Mouse (Mus musculus) testis, postnatal 14 days (tissue): ENCODE measurements around the gene Trappc1.

Experiments
- DNase-seq: peaks from one replicate; pipeline ENCODE4 v3.0.0; 2021; ENCODE audit warnings: low spot score

The Trappc1 gene

DNA sequence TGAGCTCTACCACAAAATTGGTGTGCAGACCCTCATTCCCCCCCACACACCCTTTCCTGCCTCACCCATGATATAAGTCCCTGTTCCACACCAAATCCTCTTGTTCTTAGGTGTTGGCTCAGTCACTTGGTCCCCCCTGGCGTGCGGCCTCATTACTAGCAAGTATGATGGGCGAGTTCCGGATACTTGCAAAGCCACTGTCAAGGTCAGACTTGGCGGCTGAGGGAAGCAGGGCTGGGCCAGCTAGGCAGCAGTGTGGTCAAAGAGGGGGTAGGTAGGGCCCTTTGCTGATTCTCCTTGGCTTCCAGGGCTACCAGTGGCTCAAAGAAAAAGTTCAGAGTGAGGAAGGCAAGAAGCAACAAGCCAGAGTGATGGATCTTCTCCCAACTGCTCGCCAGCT lies 7.4 kb downstream of the Trappc1 start:
- no peak for DNase-seq

GRCm38 (mm10) chr11:69331929-69332405 lies 8.2 kb downstream of the Trappc1 start:
- DNase-seq = peak; percentile 80

- no peak for DNase-seq
These were observed 9.0 kb downstream of the Trappc1 start for GRCm38 (mm10) chr11:69332713-69333253.

DNA sequence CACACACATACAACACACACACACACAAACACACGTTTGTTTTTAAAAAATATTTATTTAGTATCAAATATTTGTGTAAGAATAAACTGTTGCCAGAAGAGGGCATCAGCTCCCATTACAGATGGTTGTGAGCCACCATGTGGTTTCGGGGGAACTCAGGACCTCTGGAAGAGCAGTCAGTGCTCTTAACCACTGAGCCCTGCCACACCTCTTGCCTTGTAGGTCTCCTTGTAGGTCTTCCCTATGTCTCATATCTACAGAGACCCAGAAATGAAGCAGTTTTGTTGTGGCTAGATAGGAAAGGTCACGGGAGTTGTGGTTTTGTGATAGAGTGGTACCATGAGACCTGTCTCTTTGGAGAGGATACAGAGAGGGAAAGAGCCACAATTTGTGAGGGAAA lies 10.1 kb downstream of the Trappc1 start:
- no peak for DNase-seq

DNA sequence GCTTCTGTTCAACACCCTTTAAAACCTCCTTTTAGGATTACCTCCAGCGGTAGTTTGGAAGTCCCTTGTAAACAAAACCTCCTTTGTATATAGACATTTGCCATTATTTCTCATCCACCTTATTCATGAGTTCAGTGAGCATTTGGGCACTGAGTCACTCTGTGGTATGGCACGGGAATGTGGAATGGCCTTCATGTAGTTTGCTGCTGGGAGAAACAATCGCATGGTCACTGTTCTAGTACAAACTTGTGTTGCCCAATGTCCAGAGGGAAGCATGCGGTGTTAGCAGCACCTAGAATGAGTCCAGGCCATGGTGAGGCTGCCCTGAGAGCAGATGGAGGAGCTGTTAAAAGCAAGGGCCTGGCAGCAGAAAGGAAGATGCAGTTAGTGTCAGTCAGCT lies 11.0 kb downstream of the Trappc1 start:
- no peak for DNase-seq

DNA sequence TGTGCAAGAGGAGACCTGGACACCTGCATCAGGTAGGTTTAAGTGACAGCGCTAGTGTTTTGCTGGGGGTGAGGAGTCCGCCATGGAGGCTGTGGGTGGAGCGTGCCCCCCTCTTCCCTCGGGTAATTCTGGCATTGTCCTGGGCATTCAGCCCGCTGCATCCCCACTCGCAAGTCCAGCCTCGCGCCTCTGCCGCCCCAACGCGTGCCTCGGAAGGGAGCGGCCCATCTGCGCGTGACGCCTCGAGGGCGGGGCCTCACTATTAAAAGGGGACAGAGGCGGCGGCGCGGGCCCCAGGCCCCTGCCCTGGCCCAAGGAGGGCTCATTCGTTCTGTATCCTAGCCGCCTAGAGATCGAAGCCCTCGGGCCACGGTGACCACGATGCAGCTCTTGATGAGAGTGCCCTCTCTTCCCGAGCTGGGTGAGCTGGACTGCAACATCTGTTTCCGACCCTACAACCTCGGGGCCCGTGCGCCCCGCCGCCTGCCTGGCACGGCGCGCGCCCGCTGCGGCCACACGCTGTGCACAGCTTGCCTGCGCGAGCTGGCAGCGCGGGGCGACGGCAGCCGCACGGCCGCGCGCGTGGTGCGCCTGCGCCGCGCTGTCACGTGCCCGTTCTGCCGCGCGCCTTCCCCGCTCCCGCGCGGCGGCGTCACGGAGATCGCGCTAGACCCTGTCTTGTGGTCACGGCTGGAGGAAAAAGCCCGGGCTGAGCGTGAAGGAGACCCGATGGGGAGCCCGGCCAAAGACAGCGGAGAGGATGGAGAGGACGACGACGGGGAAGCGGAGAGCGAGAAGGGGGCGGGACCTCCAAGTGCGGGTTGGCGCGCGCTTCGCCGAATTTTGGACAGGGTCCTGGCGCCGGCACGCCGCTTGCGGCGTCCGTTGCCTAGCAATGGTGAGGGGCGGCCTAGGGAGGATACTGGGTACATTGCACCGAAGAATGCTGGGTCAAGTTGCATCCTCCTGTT lies 16.7 kb downstream of the Trappc1 start, which contains the start of gene Rnf227:
Rnf227 (plus strand) TSS at position 301 of the 971 bp plus-strand sequence.
- peak; percentile 82 for DNase-seq

DNA sequence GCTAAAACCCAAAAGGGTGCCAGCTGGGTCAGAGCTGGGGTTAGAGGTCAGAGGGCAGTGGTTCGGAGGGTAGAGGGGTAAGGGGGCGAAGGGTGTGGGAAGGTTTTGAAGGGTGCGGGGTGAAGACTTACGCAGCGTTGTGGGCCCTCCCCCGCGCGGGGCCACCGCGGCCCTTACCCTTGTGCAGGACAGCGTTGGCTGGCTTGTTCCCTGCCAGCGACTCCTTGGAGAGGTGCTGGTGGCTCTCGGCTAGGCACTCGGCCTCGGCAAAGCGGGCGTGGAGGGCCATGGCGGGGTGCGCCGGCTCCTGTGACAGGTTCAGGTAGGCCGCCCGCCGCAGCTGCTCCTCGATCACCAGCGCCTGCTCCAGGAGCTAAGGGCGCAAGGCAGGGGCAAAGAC lies 22.7 kb downstream of the Trappc1 start:
- DNase-seq = no peak

GRCm38 (mm10) chr11:69356544-69356943 lies 32.8 kb downstream of the Trappc1 start:
- DNase-seq = no peak

DNA sequence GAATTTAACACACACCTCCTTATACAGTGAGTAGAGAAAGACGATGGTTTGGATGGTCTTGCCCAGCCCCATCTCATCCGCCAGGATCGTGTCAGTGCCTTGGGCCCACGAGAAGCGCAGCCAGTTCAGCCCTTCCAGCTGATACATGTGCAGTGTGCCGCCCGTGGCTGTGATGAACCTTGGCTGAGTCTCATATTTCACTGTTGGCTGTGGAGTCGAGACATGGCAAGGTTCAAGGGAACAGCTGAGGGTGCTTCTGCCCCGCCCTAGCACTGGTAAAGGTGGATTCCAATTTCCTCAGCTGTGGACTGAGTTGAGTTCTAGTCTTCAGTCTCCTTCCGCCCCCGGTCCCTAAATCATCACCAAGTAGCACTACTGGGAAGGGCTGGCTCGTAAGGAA lies 33.9 kb downstream of the Trappc1 start:
- DNase-seq = no peak

DNA sequence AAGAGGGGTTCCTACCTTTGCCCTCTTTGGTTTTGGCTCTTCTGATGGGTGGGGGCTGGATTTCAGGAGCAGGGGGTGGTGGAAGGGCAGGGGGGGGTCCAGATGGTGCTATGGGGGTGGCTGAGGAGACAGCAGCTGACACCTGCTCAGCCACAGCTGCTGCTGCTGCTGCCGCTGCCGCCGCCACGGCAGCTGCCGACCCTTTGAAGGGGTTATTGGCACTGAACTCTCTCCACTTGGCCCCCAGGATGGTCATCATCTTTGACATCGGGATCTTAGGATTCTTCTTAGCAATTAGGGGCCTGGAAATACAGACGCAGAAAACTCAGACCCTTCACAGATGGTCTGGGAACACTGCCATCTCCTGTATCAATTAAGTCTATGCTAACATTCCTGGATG lies 38.2 kb downstream of the Trappc1 start:
- no peak for DNase-seq

DNA sequence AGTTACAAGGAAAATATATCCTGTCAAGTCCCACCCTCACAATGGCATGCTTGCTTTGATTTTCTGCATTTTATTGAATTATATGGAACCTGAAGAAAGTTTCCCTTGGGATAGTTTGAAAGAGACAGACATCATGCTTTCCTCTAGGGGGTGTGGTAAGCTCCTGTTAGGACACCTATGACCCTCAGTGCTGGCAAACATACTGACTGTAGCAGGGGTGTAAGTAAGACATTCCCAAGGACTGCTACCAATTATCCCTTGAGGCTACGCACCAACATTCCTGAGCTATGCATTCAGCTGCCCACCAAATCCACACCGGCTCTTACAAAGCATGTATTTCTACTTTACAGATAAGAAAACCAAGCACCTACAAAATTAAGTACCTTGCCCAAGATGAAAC lies 38.7 kb downstream of the Trappc1 start:
- DNase-seq = no peak

GRCm38 (mm10) chr11:69364376-69364775 lies 40.6 kb downstream of the Trappc1 start:
- no peak for DNase-seq

GRCm38 (mm10) chr11:69364910-69365309 lies 41.1 kb downstream of the Trappc1 start:
- peak; percentile 92 for DNase-seq

GRCm38 (mm10) chr11:69365722-69366121 lies 41.9 kb downstream of the Trappc1 start:
- no peak for DNase-seq

DNA sequence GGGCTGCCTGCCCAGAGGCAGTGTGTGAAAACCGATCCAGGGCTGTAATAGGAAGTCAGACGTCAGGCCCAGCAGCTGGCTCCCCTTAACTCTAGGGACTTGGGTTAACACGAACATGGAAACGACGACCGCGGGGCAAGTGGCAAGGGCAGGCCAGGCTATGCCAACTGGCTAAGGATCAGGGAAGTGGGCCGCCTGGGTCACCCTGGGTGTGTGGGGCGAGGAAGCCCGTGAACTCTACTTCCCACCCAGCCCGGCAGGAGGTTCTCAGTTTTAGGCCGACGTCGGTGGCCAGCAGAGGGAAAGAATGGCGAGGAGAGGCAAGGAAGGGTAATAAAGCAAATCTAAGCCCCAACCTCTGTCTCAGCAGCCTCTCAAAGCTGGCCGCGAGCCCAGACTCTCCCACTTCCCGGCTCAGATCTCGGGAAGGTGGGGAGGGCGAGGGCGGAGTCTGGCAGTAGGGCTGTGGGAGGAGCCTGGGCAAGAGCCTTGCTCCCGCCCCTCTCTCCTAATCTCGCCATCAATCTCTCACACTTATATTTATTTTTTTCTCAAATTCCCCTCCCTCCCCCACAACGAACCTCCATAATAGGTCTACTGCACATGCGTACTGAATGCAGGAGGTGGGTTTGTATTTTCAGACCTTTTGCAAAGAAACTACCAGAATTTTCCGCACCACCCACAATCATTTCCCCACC lies 42.5 kb downstream of the Trappc1 start:
- DNase-seq = peak; percentile 93

DNA sequence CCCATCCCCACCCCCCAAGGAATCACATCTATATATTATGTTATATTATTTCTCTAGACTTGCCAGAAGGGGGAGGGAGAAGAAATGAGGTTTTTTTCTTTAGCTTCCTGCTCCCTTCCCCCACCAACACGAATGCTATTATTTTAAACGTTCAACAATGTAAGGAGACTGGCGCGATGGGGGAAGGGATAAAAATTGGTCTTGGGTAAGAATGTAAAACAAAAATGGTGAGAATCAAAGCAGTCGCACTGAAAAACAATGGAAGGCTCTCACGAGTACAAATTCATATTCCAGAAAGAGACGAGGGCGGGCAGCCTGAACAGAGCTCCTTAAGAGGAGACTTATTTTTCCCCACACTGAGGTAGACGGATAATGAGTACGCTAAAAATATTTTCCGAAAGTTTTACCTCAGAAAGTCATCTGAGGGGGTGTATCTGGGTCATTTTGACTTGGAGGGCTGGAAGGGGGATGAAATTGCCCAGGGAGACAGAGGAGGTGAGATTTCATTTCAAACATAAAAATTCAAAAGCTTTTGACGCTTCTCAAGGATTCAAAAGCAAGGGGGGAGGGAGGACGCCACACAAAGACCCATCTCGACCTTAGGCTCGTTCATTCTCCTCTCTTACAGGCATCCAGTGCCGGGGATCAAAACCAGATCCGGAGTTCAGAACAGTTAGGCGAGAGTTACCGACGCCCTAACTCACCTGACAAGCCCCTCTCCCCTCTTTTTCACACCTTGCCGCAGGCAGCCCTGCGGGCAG lies 43.3 kb downstream of the Trappc1 start:
- peak; percentile 38 for DNase-seq

DNA sequence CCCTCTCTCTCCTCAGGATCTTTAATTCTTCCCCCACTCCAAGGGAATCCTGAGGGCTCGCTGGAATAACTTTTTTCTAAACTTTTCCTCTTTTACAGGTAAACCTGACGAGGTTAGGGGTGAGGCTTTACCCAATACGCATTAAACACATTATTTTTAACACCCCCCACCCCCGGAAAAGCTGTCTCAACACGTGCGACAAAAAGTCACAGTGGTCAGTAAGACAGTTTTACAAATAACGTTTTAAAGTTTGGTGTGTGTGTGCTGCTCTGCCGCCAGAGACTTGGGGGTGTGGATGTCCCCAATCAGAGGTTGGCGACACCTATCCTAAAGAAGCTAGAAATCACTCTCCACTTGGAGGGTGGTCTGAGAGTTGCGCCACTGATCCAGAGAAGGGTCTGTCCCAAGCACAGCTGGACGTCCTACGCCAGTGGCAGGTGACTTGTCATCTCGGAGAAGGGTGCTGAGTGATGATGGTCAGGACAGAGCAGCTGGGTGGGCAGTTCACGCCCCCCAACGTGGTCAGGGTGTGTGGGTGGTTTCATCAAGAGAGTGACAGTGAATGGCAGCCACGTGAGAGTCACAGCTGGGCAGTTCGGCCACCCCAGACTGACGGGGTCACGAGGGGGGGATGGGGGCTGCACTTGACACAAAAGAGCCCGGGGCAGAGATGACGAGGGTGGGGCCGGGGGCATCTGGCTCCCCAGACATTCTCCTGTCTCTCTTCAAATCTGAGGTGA lies 44.0 kb downstream of the Trappc1 start:
- peak; percentile 54 for DNase-seq

DNA sequence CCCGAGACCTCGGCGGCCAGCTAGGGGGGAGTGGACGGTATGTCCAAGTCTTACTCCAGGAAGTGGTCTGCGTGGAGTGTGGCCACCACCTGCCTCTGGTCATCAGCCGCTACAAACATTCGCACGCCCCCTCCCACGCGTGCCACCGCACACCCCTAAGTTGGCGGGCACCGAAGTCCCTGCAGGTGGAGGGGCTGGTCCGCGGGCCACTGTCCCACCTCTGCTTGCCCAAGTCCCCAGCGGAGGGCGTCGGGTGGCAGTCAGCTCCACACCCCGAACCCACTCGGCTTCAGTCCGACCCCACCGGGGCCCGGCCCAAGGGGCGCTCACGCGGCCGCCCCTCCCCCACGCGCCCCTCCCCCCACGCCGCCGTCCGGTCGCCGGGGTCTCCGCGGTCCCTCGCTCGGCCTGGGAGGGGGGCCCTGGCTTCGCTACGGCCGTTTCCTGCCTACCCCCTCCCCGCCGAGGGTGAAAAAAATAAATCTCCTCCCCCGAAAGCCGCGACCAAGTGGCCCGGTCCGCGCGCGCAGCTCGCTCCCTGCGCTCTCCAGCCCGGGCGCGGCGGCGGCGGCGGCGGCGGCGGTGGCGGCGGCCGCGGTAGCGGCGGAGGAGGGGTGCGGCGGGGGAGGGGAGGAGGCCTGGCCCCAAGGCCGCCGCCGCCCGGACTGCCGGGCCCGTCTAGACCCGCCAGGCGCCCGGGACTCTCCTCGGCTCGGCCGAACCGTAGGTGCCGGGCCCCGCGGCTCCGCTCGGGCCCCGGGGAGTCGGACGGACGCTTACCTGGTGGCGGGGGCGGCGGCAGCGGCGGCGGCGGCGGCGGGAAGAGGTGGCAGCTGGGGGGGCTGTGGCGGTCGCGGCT lies 44.8 kb downstream of the Trappc1 start:
- peak; percentile 68 for DNase-seq

- DNase-seq = peak; percentile 59
These were observed 45.6 kb downstream of the Trappc1 start, which contains the start of gene Chd3 for GRCm38 (mm10) chr11:69369215-69369989. TSS of gene Chd3 (minus strand) at chr11:69369406.
